Mouse (Mus musculus): ENCODE results near the gene Qk. TPM values are rescaled to one million over a fixed set of nuclear protein-coding genes. Genes with fewer than 3 reads are reported as not detected.
A peak's percentile ranks its signal among the peaks of the same experiment; 100 is the strongest.

Qk gene
- polyA plus RNA-seq, 1 experiment from 2014 or later, result 54.1 TPM

DNA sequence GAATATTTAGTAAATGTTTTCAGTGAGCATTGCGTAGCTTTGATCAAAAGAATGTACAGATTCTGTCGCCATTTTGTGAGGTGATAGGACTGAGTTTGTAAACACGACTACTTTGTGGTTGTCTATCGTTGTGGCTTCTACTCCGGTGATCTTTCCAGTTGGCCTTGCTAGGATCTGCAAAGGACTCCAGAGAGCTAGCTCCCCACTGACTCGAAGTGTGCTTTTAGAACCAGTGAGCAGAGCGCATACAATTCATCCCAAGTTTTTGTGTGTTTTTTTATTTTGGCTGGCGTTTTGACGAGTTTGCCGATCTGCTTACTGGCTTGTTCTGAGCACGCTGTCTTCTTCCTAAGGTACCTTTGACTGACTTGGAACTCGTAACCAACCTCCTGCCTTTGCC, 16.9 kb upstream of the Qk start:
- ATAC-seq, result no peak
- 0 out of 2 replicates have a peak overlapping the region, but pooled peaks have one; percentile 73 for H3K9ac ChIP-seq
- H3K4me2 ChIP-seq, result peak overlapping the region; percentile 59
- no peak overlapping the region for H3K4me3 ChIP-seq
- H3K9me3 ChIP-seq (replicated peaks), result no peaks in the 10 kb centered on the region
- no peaks in the 10 kb centered on the region for H3K27me3 ChIP-seq
- peak overlapping the region; percentile 96 for H3K27ac ChIP-seq
- 72% methylated on average over 12 of the region's 12 CpGs for WGBS
- peaks cover 34% of the 10 kb centered on the region for H3K4me1 ChIP-seq
- no peaks in the 10 kb centered on the region for H3K36me3 ChIP-seq (ENCODE audit: poor library complexity, severe bottlenecking)

- peak; percentile 42; the same call in 1 of the 2 replicates for ATAC-seq
- peak overlapping the region; percentile 59 for H3K4me2 ChIP-seq
- H3K9me3 ChIP-seq (replicated peaks), result no peaks in the 10 kb centered on the region
- H3K36me3 ChIP-seq (ENCODE audit: poor library complexity, severe bottlenecking), result no peaks in the 10 kb centered on the region
- peak overlapping the region; percentile 96 for H3K27ac ChIP-seq
- H3K9ac ChIP-seq, result peak overlapping the region; percentile 73
- H3K4me1 ChIP-seq, result peaks cover 34% of the 10 kb centered on the region
- H3K27me3 ChIP-seq, result no peaks in the 10 kb centered on the region
- peak overlapping the region; percentile 40 for H3K4me3 ChIP-seq
- WGBS, result 7% methylated on average over 16 of the region's 16 CpGs
These were observed 16.3 kb upstream of the Qk start for GRCm38 (mm10) chr17:10335809-10336499.

DNA sequence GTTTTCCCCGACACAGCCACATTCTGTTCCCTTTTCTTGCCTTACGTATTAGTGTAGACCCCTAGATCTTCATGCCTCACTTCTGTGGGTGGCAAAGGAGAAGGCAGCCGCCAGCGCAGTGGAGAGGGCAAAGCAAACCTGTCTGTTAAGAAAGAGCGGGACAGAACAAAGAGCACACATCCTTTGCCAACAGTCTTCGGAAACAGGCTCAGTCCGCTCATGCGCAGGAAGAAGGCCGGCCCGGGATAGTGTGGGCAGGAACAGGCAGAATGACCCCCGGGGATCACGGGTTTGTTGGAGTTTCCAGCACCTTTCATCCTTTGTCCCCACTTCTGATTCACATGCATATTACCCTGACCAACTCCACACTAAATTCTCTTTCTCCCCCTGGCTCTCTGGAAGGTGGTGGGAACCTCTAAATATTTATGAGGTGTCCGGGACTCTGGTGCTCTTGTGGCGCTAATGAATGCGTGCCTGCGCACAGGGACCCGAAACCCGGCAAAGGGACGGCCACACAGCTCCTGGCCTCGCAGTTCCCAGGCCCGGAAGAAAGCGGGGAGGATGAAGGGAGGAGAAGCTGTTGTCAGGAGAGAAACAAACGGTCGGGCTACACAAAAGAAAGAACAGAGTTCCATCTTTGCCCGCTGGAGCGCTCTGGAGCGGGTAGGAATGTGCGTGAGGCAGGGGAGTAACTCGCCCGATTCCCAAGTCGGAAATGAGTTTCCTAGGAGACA, 15.5 kb upstream of the Qk start:
- Histone ChIP-seq H3K9ac (peak overlapping the region; percentile 73), H3K27ac (peak overlapping the region; percentile 96), H3K27me3 (no peaks in the 10 kb centered on the region), H3K36me3 (ENCODE audit: poor library complexity, severe bottlenecking) (no peaks in the 10 kb centered on the region), H3K4me3 (peak overlapping the region; percentile 40), H3K4me2 (peak overlapping the region; percentile 59), H3K9me3 (replicated peaks) (no peaks in the 10 kb centered on the region), H3K4me1 (peaks cover 38% of the 10 kb centered on the region)
- under 1% methylated on average over 31 of the region's 31 CpGs for WGBS
- ATAC-seq, result peak; percentile 95

GRCm38 (mm10) chr17:10334481-10334880, 14.8 kb upstream of the Qk start:
- H3K4me2 ChIP-seq, result peak overlapping the region; percentile 59
- 6% methylated on average over 1 of the region's 1 CpGs for WGBS
- 0 out of 2 replicates have a peak, but pooled peaks have one; percentile 11 for ATAC-seq
- H3K27me3 ChIP-seq, result no peaks in the 10 kb centered on the region
- no peaks in the 10 kb centered on the region for H3K9me3 ChIP-seq (replicated peaks)
- peak overlapping the region; percentile 73 for H3K9ac ChIP-seq
- H3K4me3 ChIP-seq, result peak overlapping the region; percentile 40
- H3K4me1 ChIP-seq, result peaks cover 43% of the 10 kb centered on the region
- no peaks in the 10 kb centered on the region for H3K36me3 ChIP-seq (ENCODE audit: poor library complexity, severe bottlenecking)
- peak overlapping the region; percentile 96 for H3K27ac ChIP-seq

- 93% methylated on average over 8 of the region's 8 CpGs for WGBS
- Histone ChIP-seq H3K36me3 (ENCODE audit: poor library complexity, severe bottlenecking) (no peaks in the 10 kb centered on the region), H3K9me3 (replicated peaks) (no peaks in the 10 kb centered on the region), H3K4me2 (no peak overlapping the region), H3K4me1 (peaks cover 51% of the 10 kb centered on the region), H3K9ac (no peak overlapping the region), H3K27ac (peak overlapping the region; percentile 66; the same call in 1 of the 2 replicates), H3K4me3 (no peak overlapping the region), H3K27me3 (no peaks in the 10 kb centered on the region)
- no peak for ATAC-seq
These were observed 13.7 kb upstream of the Qk start for GRCm38 (mm10) chr17:10333321-10333720.

DNA sequence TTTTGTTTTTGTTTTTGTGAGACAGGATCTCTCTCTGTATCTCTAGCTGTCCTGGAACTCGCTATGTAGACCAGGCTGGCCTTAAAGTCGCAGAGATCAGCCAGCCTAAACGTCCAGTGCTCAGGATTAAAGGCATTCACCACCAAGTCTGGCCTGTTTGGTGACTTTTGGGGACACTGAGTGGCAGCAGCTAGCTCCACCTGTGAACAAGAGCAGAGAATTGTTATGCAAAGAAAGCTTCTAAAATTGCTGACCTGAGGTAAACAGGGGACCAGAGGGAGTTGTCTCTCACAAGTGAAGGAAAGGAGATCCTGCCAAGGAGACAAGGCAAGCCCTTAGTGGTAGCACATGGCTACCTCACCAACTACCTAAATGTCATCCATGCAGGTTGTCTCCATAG, 12.5 kb upstream of the Qk start:
- Histone ChIP-seq H3K4me3 (no peak overlapping the region), H3K4me1 (peaks cover 52% of the 10 kb centered on the region), H3K4me2 (no peak overlapping the region), H3K27me3 (no peaks in the 10 kb centered on the region), H3K27ac (no peak overlapping the region), H3K9ac (no peak overlapping the region), H3K36me3 (ENCODE audit: poor library complexity, severe bottlenecking) (no peaks in the 10 kb centered on the region), H3K9me3 (replicated peaks) (no peaks in the 10 kb centered on the region)
- WGBS, result 76% methylated on average over 3 of the region's 3 CpGs
- ATAC-seq, result no peak

DNA sequence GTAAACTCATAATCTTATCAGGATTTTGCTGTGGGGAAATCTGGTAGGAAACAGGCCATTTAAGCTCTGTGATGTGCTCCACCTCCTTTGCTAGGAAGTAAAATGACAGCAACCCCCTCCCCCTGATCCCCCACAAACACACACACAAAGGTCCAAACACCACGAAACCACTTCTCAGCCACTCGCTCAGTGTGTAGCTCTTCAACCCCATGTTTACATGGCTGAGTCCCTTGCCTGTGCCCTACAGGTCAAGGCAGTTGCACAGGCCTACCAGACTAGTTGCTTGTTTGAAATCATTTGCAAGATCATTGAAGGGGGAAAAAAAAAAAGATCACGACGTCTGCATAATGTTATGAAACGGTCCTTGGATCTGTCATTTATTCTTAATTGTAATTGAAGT, 9.8 kb upstream of the Qk start:
- no peak for ATAC-seq
- H3K36me3 ChIP-seq (ENCODE audit: poor library complexity, severe bottlenecking), result peaks cover 8% of the 10 kb centered on the region; the same call in 1 of the 2 replicates
- no peak overlapping the region for H3K4me2 ChIP-seq
- H3K27ac ChIP-seq, result no peak overlapping the region
- 55% methylated on average over 5 of the region's 5 CpGs for WGBS
- peaks cover 4% of the 10 kb centered on the region; the same call in 1 of the 2 replicates for H3K9me3 ChIP-seq (replicated peaks)
- peaks cover 46% of the 10 kb centered on the region for H3K4me1 ChIP-seq
- no peaks in the 10 kb centered on the region for H3K27me3 ChIP-seq
- H3K4me3 ChIP-seq, result no peak overlapping the region
- H3K9ac ChIP-seq, result no peak overlapping the region

GRCm38 (mm10) chr17:10328544-10329100, 9.0 kb upstream of the Qk start:
- Histone ChIP-seq H3K36me3 (ENCODE audit: poor library complexity, severe bottlenecking) (peaks cover 8% of the 10 kb centered on the region; the same call in 1 of the 2 replicates), H3K9me3 (replicated peaks) (peaks cover 4% of the 10 kb centered on the region; the same call in 1 of the 2 replicates), H3K4me2 (no peak overlapping the region), H3K27me3 (no peaks in the 10 kb centered on the region), H3K4me1 (peaks cover 39% of the 10 kb centered on the region), H3K9ac (no peak overlapping the region), H3K27ac (no peak overlapping the region), H3K4me3 (no peak overlapping the region)
- WGBS, result 93% methylated on average over 9 of the region's 9 CpGs
- no peak for ATAC-seq

- Histone ChIP-seq H3K4me1 (peaks cover 41% of the 10 kb centered on the region), H3K4me3 (no peak overlapping the region), H3K36me3 (ENCODE audit: poor library complexity, severe bottlenecking) (peaks cover 8% of the 10 kb centered on the region; the same call in 1 of the 2 replicates), H3K4me2 (no peak overlapping the region), H3K27me3 (no peaks in the 10 kb centered on the region), H3K27ac (no peak overlapping the region), H3K9me3 (replicated peaks) (peaks cover 4% of the 10 kb centered on the region; the same call in 1 of the 2 replicates), H3K9ac (no peak overlapping the region)
- WGBS, result 77% methylated on average over 5 of the region's 5 CpGs
- ATAC-seq, result no peak
These were observed 8.0 kb upstream of the Qk start for GRCm38 (mm10) chr17:10327584-10328210.

DNA sequence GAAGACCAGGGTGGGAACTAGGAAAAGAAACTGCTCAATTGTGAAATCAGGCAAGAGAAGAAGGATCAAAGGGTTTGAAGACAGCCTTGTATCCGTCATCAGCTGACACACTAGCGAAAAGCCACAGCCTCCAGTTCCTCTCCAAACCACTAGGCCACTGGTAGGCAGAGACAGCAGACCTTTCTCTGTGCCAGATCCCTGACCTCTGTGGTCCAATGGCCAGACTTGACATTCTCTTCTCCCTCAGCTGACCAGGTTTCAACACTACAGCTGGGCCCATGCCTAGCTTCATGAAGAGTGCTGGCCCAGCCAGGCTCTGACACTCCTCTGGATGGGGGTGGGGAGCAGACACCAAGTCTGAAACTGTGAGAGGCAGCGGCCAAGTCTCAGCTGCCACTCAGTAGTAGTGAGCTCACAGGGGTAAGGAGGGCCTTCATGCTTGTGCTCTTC, 7.0 kb upstream of the Qk start:
- peaks cover 47% of the 10 kb centered on the region for H3K4me1 ChIP-seq
- peaks cover 8% of the 10 kb centered on the region; the same call in 1 of the 2 replicates for H3K36me3 ChIP-seq (ENCODE audit: poor library complexity, severe bottlenecking)
- H3K9me3 ChIP-seq (replicated peaks), result peaks cover 4% of the 10 kb centered on the region; the same call in 1 of the 2 replicates
- no peak for ATAC-seq
- no peak overlapping the region for H3K4me2 ChIP-seq
- H3K27me3 ChIP-seq, result no peaks in the 10 kb centered on the region
- H3K4me3 ChIP-seq, result no peak overlapping the region
- H3K27ac ChIP-seq, result no peak overlapping the region
- H3K9ac ChIP-seq, result no peak overlapping the region
- WGBS, result 74% methylated on average over 3 of the region's 3 CpGs

GRCm38 (mm10) chr17:10325921-10326320, 6.3 kb upstream of the Qk start:
- no peak for ATAC-seq
- no peak overlapping the region for H3K27ac ChIP-seq
- H3K9ac ChIP-seq, result no peak overlapping the region
- H3K4me3 ChIP-seq, result no peak overlapping the region
- H3K36me3 ChIP-seq (ENCODE audit: poor library complexity, severe bottlenecking), result peaks cover 8% of the 10 kb centered on the region; the same call in 1 of the 2 replicates
- H3K4me1 ChIP-seq, result peaks cover 54% of the 10 kb centered on the region
- WGBS, result 93% methylated on average over 4 of the region's 4 CpGs
- H3K4me2 ChIP-seq, result no peak overlapping the region
- H3K27me3 ChIP-seq, result no peaks in the 10 kb centered on the region
- H3K9me3 ChIP-seq (replicated peaks), result peaks cover 4% of the 10 kb centered on the region; the same call in 1 of the 2 replicates
